Mouse (Mus musculus): ENCODE data around the gene Ano6. TPM values are rescaled to one million over a fixed set of nuclear protein-coding genes. Genes with fewer than 3 reads are reported as not detected.

Ano6 gene
- total RNA-seq, 1 experiment from 2014 or later: 33.6 TPM

- ATAC-seq (replicated peaks in 1 of 2; ENCODE audit: insufficient read depth in 1 of 2, low FRiP score in 2 of 2, low TSS enrichment in 1 of 2, low read depth in 1 of 2, poor library complexity in 2 of 2, severe bottlenecking in 2 of 2): no peak
Observed at GRCm38 (mm10) chr15:95963533-95964250, 173.0 kb downstream of the Ano6 start.

- no peak for ATAC-seq (replicated peaks in 1 of 2; ENCODE audit: insufficient read depth in 1 of 2, low FRiP score in 2 of 2, low TSS enrichment in 1 of 2, low read depth in 1 of 2, poor library complexity in 2 of 2, severe bottlenecking in 2 of 2)
Observed at GRCm38 (mm10) chr15:95964251-95964561, 173.6 kb downstream of the Ano6 start.

- no peak for ATAC-seq (replicated peaks in 1 of 2; ENCODE audit: insufficient read depth in 1 of 2, low FRiP score in 2 of 2, low TSS enrichment in 1 of 2, low read depth in 1 of 2, poor library complexity in 2 of 2, severe bottlenecking in 2 of 2)
Observed at GRCm38 (mm10) chr15:95966979-95967378, 176.3 kb downstream of the Ano6 start.

- no peak for ATAC-seq (replicated peaks in 1 of 2; ENCODE audit: insufficient read depth in 1 of 2, low FRiP score in 2 of 2, low TSS enrichment in 1 of 2, low read depth in 1 of 2, poor library complexity in 2 of 2, severe bottlenecking in 2 of 2)
Observed at GRCm38 (mm10) chr15:95967516-95968196, 177.0 kb downstream of the Ano6 start.

- ATAC-seq (replicated peaks in 1 of 2; ENCODE audit: insufficient read depth in 1 of 2, low FRiP score in 2 of 2, low TSS enrichment in 1 of 2, low read depth in 1 of 2, poor library complexity in 2 of 2, severe bottlenecking in 2 of 2): no peak
Observed at GRCm38 (mm10) chr15:95969596-95969995, 179.0 kb downstream of the Ano6 start.

GRCm38 (mm10) chr15:95970176-95970575 is 179.5 kb downstream of the Ano6 start:
- ATAC-seq (replicated peaks in 1 of 2; ENCODE audit: insufficient read depth in 1 of 2, low FRiP score in 2 of 2, low TSS enrichment in 1 of 2, low read depth in 1 of 2, poor library complexity in 2 of 2, severe bottlenecking in 2 of 2): no peak

- ATAC-seq (replicated peaks in 1 of 2; ENCODE audit: insufficient read depth in 1 of 2, low FRiP score in 2 of 2, low TSS enrichment in 1 of 2, low read depth in 1 of 2, poor library complexity in 2 of 2, severe bottlenecking in 2 of 2): no peak
Observed at GRCm38 (mm10) chr15:95970691-95971090, 180.0 kb downstream of the Ano6 start.

GRCm38 (mm10) chr15:95971302-95971701 is 180.7 kb downstream of the Ano6 start:
- ATAC-seq (replicated peaks in 1 of 2; ENCODE audit: insufficient read depth in 1 of 2, low FRiP score in 2 of 2, low TSS enrichment in 1 of 2, low read depth in 1 of 2, poor library complexity in 2 of 2, severe bottlenecking in 2 of 2): no peak

- no peak for ATAC-seq (replicated peaks in 1 of 2; ENCODE audit: insufficient read depth in 1 of 2, low FRiP score in 2 of 2, low TSS enrichment in 1 of 2, low read depth in 1 of 2, poor library complexity in 2 of 2, severe bottlenecking in 2 of 2)
Observed at GRCm38 (mm10) chr15:95972156-95972555, 181.5 kb downstream of the Ano6 start.

- no peak for ATAC-seq (replicated peaks in 1 of 2; ENCODE audit: insufficient read depth in 1 of 2, low FRiP score in 2 of 2, low TSS enrichment in 1 of 2, low read depth in 1 of 2, poor library complexity in 2 of 2, severe bottlenecking in 2 of 2)
Observed at GRCm38 (mm10) chr15:95972621-95973020, 182.0 kb downstream of the Ano6 start.

GRCm38 (mm10) chr15:95974021-95974597 is 183.5 kb downstream of the Ano6 start:
- no peak for ATAC-seq (replicated peaks in 1 of 2; ENCODE audit: insufficient read depth in 1 of 2, low FRiP score in 2 of 2, low TSS enrichment in 1 of 2, low read depth in 1 of 2, poor library complexity in 2 of 2, severe bottlenecking in 2 of 2)

GRCm38 (mm10) chr15:95976156-95976876 is 185.7 kb downstream of the Ano6 start:
- no peak for ATAC-seq (replicated peaks in 1 of 2; ENCODE audit: insufficient read depth in 1 of 2, low FRiP score in 2 of 2, low TSS enrichment in 1 of 2, low read depth in 1 of 2, poor library complexity in 2 of 2, severe bottlenecking in 2 of 2)

- ATAC-seq (replicated peaks in 1 of 2; ENCODE audit: insufficient read depth in 1 of 2, low FRiP score in 2 of 2, low TSS enrichment in 1 of 2, low read depth in 1 of 2, poor library complexity in 2 of 2, severe bottlenecking in 2 of 2): no peak
Observed at GRCm38 (mm10) chr15:95977169-95977938, 186.7 kb downstream of the Ano6 start.

- ATAC-seq (replicated peaks in 1 of 2; ENCODE audit: insufficient read depth in 1 of 2, low FRiP score in 2 of 2, low TSS enrichment in 1 of 2, low read depth in 1 of 2, poor library complexity in 2 of 2, severe bottlenecking in 2 of 2): no peak
Observed at GRCm38 (mm10) chr15:95977939-95978252, 187.3 kb downstream of the Ano6 start.

- no peak for ATAC-seq (replicated peaks in 1 of 2; ENCODE audit: insufficient read depth in 1 of 2, low FRiP score in 2 of 2, low TSS enrichment in 1 of 2, low read depth in 1 of 2, poor library complexity in 2 of 2, severe bottlenecking in 2 of 2)
Observed at GRCm38 (mm10) chr15:95980641-95981040, 190.0 kb downstream of the Ano6 start.

- ATAC-seq (replicated peaks in 1 of 2; ENCODE audit: insufficient read depth in 1 of 2, low FRiP score in 2 of 2, low TSS enrichment in 1 of 2, low read depth in 1 of 2, poor library complexity in 2 of 2, severe bottlenecking in 2 of 2): no peak
Observed at GRCm38 (mm10) chr15:95987916-95988315, 197.3 kb downstream of the Ano6 start.

GRCm38 (mm10) chr15:95989496-95990124 is 199.0 kb downstream of the Ano6 start:
- ATAC-seq (replicated peaks in 1 of 2; ENCODE audit: insufficient read depth in 1 of 2, low FRiP score in 2 of 2, low TSS enrichment in 1 of 2, low read depth in 1 of 2, poor library complexity in 2 of 2, severe bottlenecking in 2 of 2): no peak
